Mouse (Mus musculus): ENCODE data around the gene Aldh3b1. TPM values are rescaled to one million over a fixed set of nuclear protein-coding genes. Genes with fewer than 3 reads are reported as not detected.

The Aldh3b1 gene
- polyA plus RNA-seq, 1 experiment from 2014 or later, result 1.4 TPM

DNA sequence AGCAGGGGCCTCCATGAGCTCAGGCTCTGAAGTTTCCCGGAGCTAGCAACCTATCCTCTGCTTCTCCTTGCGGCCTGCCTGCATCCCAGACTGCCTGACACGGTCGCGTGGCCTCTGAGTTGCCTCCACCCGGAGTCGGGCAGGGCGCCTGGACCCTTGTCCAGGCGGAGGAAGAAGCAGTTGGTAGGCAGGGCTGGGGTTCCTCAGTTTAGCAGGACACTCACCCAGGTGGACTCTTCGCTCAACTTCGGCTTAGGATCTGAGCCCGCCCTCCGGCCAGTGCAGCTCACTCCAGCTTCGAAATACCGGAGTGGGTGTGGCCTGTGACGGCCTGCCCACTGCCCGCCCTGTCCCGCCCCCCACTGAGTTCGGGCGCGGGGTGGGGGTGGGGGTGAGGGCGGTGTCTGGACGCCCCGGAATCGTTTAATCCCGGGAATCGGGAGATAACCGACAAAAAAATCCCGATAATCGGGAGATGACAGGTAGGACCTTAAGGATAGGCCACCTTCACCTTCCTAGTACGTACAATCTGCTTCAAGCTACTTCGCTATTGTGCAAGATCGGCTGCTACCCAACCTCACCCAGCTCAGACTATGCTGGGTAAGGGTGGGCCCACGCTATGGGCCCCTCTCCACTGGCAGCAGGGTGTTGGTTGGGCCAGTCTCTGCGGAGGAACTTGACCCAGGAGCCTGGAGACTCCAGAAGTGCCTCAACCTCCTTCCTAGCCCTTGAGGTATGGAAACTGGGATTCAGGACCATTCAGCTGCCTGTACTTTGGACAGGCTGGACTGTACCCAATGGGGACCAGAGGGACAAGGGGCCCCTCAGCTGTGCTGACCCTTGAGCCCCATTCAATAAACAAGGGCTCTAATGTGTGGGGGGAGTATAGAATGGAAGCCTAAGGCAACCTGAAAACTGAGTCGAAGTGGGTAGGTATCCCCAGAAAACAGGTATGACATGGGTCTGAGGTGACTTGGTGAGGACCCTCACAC lies 22.5 kb downstream of the Aldh3b1 start, which contains the start of gene Tcirg1:
TSS of gene Tcirg1 (minus strand) at position 339 of the 992 bp plus-strand sequence.
- WGBS, result 5% methylated on average over 36 of the region's 36 CpGs
- Histone ChIP-seq H3K9me3 (ENCODE audit: control insufficient read depth, low read length) (no peaks in the 10 kb centered on the region), H3K4me1 (replicated peaks; ENCODE audit: control insufficient read depth, insufficient read depth, low read length) (peaks cover 15% of the 10 kb centered on the region), H3K9ac (replicated peaks; ENCODE audit: low read depth, low read length) (peak within 1 kb of the TSS; percentile 56), H3K27me3 (replicated peaks; ENCODE audit: control insufficient read depth, insufficient read depth, low read length) (no peaks in the 10 kb centered on the region), H3K27ac (ENCODE audit: low read length) (no peak within 1 kb of the TSS), H3K4me2 (ENCODE audit: low read length) (peak within 1 kb of the TSS; percentile 76), H3K36me3 (ENCODE audit: control insufficient read depth, insufficient read depth) (no peaks in the 10 kb centered on the region), H3K4me3 (replicated peaks; ENCODE audit: low read length) (peak within 1 kb of the TSS; percentile 47)
- peak; percentile 57 for ATAC-seq

DNA sequence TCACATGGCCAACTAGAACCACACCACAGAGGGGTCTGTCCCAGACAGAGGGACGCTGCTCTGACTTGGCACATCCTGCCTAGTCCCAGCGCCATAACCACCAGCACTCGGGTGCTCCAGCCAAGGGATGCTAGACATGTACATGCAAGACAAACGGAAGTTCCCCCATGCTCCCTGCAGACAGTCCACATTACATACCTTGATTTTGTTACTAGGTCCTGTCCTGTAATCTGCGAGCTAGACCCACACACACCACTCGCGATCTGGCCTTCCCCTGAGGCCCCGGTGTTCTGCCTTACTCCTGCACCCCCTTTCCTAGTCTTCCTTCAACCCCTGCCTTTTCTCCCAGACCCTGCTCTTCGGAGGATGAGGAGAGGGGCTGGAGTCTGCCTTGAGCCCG lies 23.3 kb downstream of the Aldh3b1 start:
- Histone ChIP-seq H3K4me2 (ENCODE audit: low read length) (peak overlapping the region; percentile 76), H3K36me3 (ENCODE audit: control insufficient read depth, insufficient read depth) (no peaks in the 10 kb centered on the region), H3K9me3 (ENCODE audit: control insufficient read depth, low read length) (no peaks in the 10 kb centered on the region), H3K4me3 (replicated peaks; ENCODE audit: low read length) (peak overlapping the region; percentile 47), H3K27me3 (replicated peaks; ENCODE audit: control insufficient read depth, insufficient read depth, low read length) (no peaks in the 10 kb centered on the region), H3K4me1 (replicated peaks; ENCODE audit: control insufficient read depth, insufficient read depth, low read length) (peaks cover 8% of the 10 kb centered on the region), H3K27ac (ENCODE audit: low read length) (no peak overlapping the region), H3K9ac (replicated peaks; ENCODE audit: low read depth, low read length) (no peak overlapping the region; the same call in 1 of the 2 replicates)
- peak; percentile 10; the same call in 1 of the 2 replicates for ATAC-seq
- WGBS, result 38% methylated on average over 10 of the region's 10 CpGs

DNA sequence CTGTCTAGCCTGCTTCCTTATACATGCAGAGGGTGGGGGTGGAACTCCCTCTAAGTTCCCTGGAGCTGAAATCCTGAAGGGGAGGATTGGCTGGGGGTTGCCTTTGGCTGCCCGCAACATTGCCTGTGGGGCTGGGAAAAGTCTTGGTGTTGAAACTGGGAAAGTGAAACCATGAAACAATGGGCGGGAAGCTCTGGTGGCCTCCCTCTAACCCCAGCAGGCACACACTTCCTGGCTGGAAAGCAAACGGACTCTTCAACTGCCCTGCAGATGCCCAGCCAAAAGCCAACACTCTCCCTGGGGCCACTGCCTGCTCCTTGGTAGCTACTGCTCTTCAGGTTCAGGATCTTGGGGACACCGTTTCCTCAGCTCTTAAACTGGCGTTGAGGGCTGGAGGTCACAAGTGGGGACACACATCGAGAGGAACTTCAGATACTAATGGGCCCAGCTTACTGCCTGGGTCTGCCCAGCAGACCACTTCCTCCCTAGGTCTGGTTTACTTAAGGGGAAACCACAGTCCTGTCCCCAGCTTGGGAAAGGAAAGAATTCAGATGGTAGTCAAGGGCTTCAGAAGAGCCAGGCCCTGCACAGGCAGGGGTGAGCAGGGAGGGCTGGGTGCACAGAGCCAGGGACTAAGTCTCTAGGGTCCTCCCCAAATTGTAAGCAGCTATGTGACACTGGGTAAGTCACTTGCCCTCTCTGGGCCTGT lies 24.2 kb downstream of the Aldh3b1 start:
- no peak for ATAC-seq
- Histone ChIP-seq H3K27me3 (replicated peaks; ENCODE audit: control insufficient read depth, insufficient read depth, low read length) (no peaks in the 10 kb centered on the region), H3K36me3 (ENCODE audit: control insufficient read depth, insufficient read depth) (no peaks in the 10 kb centered on the region), H3K9ac (replicated peaks; ENCODE audit: low read depth, low read length) (no peak overlapping the region), H3K4me2 (ENCODE audit: low read length) (no peak overlapping the region), H3K4me3 (replicated peaks; ENCODE audit: low read length) (no peak overlapping the region), H3K4me1 (replicated peaks; ENCODE audit: control insufficient read depth, insufficient read depth, low read length) (peaks cover 8% of the 10 kb centered on the region), H3K27ac (ENCODE audit: low read length) (no peak overlapping the region), H3K9me3 (ENCODE audit: control insufficient read depth, low read length) (no peaks in the 10 kb centered on the region)
- 57% methylated on average over 6 of the region's 6 CpGs for WGBS

DNA sequence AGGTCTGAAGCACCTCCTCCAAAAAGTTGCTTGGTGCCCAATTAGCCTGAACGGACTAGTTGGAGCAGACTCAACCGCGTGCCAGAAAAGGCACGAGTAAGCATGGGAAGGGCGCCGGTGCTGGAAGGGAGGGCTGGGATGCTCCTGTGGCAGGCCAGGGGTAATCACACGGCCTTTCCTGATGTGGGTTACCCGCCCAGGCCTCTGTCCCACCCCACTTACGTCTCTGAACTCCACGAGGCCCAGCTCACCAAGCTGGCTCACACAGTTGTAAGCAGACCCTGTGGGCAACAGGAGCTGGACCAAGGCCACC lies 25.3 kb downstream of the Aldh3b1 start:
- 67% methylated on average over 10 of the region's 10 CpGs for WGBS
- Histone ChIP-seq H3K27me3 (replicated peaks; ENCODE audit: control insufficient read depth, insufficient read depth, low read length) (no peaks in the 10 kb centered on the region), H3K4me2 (ENCODE audit: low read length) (no peak overlapping the region), H3K9me3 (ENCODE audit: control insufficient read depth, low read length) (no peaks in the 10 kb centered on the region), H3K4me3 (replicated peaks; ENCODE audit: low read length) (no peak overlapping the region), H3K4me1 (replicated peaks; ENCODE audit: control insufficient read depth, insufficient read depth, low read length) (peaks cover 8% of the 10 kb centered on the region), H3K9ac (replicated peaks; ENCODE audit: low read depth, low read length) (no peak overlapping the region), H3K36me3 (ENCODE audit: control insufficient read depth, insufficient read depth) (no peaks in the 10 kb centered on the region), H3K27ac (ENCODE audit: low read length) (no peak overlapping the region)
- no peak for ATAC-seq

DNA sequence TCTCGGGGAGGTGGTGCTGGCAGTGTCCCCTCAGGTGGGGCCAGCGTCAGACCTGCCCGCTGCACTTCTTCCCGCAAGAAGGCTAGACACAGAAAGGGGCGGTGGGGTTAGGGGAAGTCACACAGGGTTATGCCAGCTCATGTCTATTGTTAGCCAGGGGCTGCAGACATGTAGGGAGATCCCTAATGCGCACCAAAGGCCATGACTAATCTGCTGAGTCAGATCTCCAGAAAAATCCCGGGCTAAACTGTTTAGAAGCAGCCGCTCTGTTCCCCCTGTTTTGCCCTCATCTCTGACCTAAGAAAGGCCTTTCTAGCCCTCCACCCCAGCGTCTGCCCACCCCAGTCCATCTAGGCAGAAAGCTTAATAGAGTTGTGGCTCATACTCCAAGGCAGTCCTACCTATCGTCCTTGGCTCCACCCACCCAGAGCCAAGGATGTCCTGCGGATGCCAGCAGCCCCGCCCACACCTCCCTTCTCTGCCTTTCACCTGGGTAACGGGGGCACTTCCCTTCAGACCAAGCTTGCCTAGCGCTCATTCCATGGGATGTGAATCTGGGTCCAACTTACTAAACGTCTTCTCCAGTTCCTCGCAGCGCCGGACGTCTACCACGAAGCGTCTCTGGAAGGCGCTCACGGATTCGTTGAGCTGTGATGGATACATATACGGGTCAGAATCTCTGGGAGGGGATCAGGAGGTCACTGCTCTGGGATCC lies 25.8 kb downstream of the Aldh3b1 start:
- Histone ChIP-seq H3K27ac (ENCODE audit: low read length) (no peak overlapping the region), H3K36me3 (ENCODE audit: control insufficient read depth, insufficient read depth) (no peaks in the 10 kb centered on the region), H3K27me3 (replicated peaks; ENCODE audit: control insufficient read depth, insufficient read depth, low read length) (no peaks in the 10 kb centered on the region), H3K9me3 (ENCODE audit: control insufficient read depth, low read length) (no peaks in the 10 kb centered on the region), H3K9ac (replicated peaks; ENCODE audit: low read depth, low read length) (no peak overlapping the region), H3K4me3 (replicated peaks; ENCODE audit: low read length) (no peak overlapping the region), H3K4me2 (ENCODE audit: low read length) (no peak overlapping the region), H3K4me1 (replicated peaks; ENCODE audit: control insufficient read depth, insufficient read depth, low read length) (peaks cover 8% of the 10 kb centered on the region)
- ATAC-seq, result no peak
- 60% methylated on average over 25 of the region's 25 CpGs for WGBS

DNA sequence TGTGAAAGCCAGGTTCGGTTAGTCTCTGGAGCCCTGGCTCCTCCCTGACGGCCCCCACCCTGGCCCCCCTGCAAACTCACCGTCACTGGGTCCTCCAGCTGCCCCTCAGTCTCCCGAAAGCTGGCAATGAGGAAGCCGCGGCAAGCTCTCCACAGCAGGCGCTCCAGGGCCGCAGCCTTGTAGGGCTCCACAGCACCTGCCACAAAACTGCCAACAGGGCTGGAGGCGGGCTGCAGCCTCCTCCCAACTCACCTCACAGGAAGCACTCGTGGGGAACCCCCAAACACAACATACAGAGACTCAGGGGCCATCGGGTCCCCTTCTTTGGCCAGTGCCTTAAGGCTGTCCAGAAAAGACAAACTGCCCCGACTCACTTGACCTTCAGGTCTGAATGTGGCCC lies 26.6 kb downstream of the Aldh3b1 start:
- H3K4me3 ChIP-seq (replicated peaks; ENCODE audit: low read length), result no peak overlapping the region
- no peaks in the 10 kb centered on the region for H3K9me3 ChIP-seq (ENCODE audit: control insufficient read depth, low read length)
- H3K4me1 ChIP-seq (replicated peaks; ENCODE audit: control insufficient read depth, insufficient read depth, low read length), result peaks cover 8% of the 10 kb centered on the region
- WGBS, result 78% methylated on average over 12 of the region's 12 CpGs
- H3K27ac ChIP-seq (ENCODE audit: low read length), result no peak overlapping the region
- no peaks in the 10 kb centered on the region for H3K27me3 ChIP-seq (replicated peaks; ENCODE audit: control insufficient read depth, insufficient read depth, low read length)
- no peak overlapping the region for H3K4me2 ChIP-seq (ENCODE audit: low read length)
- H3K9ac ChIP-seq (replicated peaks; ENCODE audit: low read depth, low read length), result no peak overlapping the region
- H3K36me3 ChIP-seq (ENCODE audit: control insufficient read depth, insufficient read depth), result no peaks in the 10 kb centered on the region
- no peak for ATAC-seq

DNA sequence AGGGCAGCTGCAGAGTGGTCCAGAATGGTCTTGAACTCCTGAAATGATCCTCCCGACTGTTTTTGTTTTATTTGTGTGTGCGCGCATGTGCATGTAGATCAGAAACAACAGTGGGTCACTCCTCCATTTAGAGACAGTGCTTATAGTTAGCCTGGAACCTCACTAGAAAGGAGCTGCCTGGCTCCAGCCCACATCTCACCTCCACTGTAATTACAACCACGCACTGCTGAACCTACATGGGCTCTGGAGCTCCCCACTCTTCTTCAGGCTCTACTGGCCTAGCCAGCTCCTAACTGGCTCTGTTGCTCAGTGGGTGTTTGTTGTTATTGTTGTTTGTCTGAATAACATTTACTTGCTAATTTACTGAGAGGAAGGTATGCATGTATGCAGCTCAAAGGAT lies 30.0 kb downstream of the Aldh3b1 start:
- ATAC-seq, result no peak
- WGBS, result 98% methylated on average over 4 of the region's 4 CpGs
- Histone ChIP-seq H3K9me3 (ENCODE audit: control insufficient read depth, low read length) (no peaks in the 10 kb centered on the region), H3K36me3 (ENCODE audit: control insufficient read depth, insufficient read depth) (no peaks in the 10 kb centered on the region), H3K27ac (ENCODE audit: low read length) (no peak overlapping the region), H3K27me3 (replicated peaks; ENCODE audit: control insufficient read depth, insufficient read depth, low read length) (no peaks in the 10 kb centered on the region), H3K9ac (replicated peaks; ENCODE audit: low read depth, low read length) (no peak overlapping the region), H3K4me1 (replicated peaks; ENCODE audit: control insufficient read depth, insufficient read depth, low read length) (no peaks in the 10 kb centered on the region), H3K4me2 (ENCODE audit: low read length) (no peak overlapping the region), H3K4me3 (replicated peaks; ENCODE audit: low read length) (no peak overlapping the region)

DNA sequence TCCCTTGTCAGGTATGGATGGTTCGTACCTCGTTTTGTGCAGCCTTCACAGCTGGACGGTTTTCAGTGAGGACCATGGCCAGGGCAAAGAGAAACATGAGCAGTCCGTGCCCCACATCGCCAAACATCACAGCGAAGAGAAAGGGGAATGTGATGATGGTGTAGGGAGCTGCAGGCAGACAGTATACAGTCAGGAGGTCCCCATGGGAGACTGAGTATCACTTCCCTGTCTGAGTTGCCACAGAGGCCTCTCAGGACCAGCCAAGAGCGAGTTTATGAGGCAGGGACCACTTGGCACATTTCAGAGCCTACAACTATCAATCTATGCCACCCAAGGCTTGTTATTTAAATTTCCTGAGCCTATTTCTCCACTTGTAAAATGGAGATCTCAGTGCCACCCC lies 30.7 kb downstream of the Aldh3b1 start:
- Histone ChIP-seq H3K4me1 (replicated peaks; ENCODE audit: control insufficient read depth, insufficient read depth, low read length) (no peaks in the 10 kb centered on the region), H3K36me3 (ENCODE audit: control insufficient read depth, insufficient read depth) (peaks cover under 1% of the 10 kb centered on the region), H3K27me3 (replicated peaks; ENCODE audit: control insufficient read depth, insufficient read depth, low read length) (no peaks in the 10 kb centered on the region), H3K9me3 (ENCODE audit: control insufficient read depth, low read length) (no peaks in the 10 kb centered on the region), H3K27ac (ENCODE audit: low read length) (no peak overlapping the region), H3K4me2 (ENCODE audit: low read length) (no peak overlapping the region), H3K9ac (replicated peaks; ENCODE audit: low read depth, low read length) (no peak overlapping the region), H3K4me3 (replicated peaks; ENCODE audit: low read length) (no peak overlapping the region)
- 87% methylated on average over 7 of the region's 7 CpGs for WGBS
- no peak for ATAC-seq

DNA sequence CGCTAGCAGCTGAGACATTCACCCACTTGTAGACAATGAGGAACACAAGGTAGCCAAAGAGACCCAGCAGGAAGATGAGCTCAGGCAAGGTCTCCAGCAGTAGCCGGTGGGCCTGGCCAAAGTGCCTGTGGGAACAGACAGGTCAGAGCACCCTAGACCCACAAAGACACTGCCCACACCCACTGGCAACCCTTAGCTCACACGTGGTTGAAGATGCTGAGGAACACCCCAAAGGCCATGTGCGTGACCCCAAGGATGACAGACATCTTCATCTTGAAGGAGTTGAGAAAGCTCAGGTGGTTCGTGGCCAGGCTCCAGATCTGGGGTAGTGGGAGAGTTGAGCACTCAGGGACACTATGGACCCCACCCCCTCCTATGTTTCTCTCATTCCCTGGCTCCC lies 32.1 kb downstream of the Aldh3b1 start:
- Histone ChIP-seq H3K9me3 (ENCODE audit: control insufficient read depth, low read length) (no peaks in the 10 kb centered on the region), H3K4me3 (replicated peaks; ENCODE audit: low read length) (no peak overlapping the region), H3K4me2 (ENCODE audit: low read length) (no peak overlapping the region), H3K27me3 (replicated peaks; ENCODE audit: control insufficient read depth, insufficient read depth, low read length) (no peaks in the 10 kb centered on the region), H3K36me3 (ENCODE audit: control insufficient read depth, insufficient read depth) (peaks cover 11% of the 10 kb centered on the region), H3K9ac (replicated peaks; ENCODE audit: low read depth, low read length) (no peak overlapping the region), H3K4me1 (replicated peaks; ENCODE audit: control insufficient read depth, insufficient read depth, low read length) (no peaks in the 10 kb centered on the region), H3K27ac (ENCODE audit: low read length) (no peak overlapping the region)
- no peak for ATAC-seq
- 91% methylated on average over 5 of the region's 5 CpGs for WGBS

Data from forebrain, embryonic 16.5 days (tissue).